Mouse (Mus musculus): ENCODE results near the gene Elmod3. TPM values are rescaled to one million over a fixed set of nuclear protein-coding genes. Genes with fewer than 3 reads are reported as not detected.
A peak's percentile ranks its signal among the peaks of the same experiment; 100 is the strongest.

Gene Elmod3
- polyA plus RNA-seq, 1 experiment from 2014 or later, result 17.5 TPM

- Histone ChIP-seq H3K27ac (replicated peaks) (no peak overlapping the region), H3K27me3 (no peaks in the 10 kb centered on the region), H3K9ac (no peak overlapping the region), H3K4me3 (no peak overlapping the region), H3K4me1 (replicated peaks) (no peaks in the 10 kb centered on the region), H3K4me2 (no peak overlapping the region), H3K36me3 (peaks cover 79% of the 10 kb centered on the region), H3K9me3 (no peaks in the 10 kb centered on the region)
- no peak for ATAC-seq (ENCODE audit: low read depth)
- 88% methylated on average over 5 of the region's 5 CpGs for WGBS
These were observed 9.5 kb upstream of the Elmod3 start for GRCm38 (mm10) chr6:72607676-72608075.

GRCm38 (mm10) chr6:72607060-72607459 lies 8.8 kb upstream of the Elmod3 start:
- no peaks in the 10 kb centered on the region for H3K9me3 ChIP-seq
- H3K27ac ChIP-seq (replicated peaks), result no peak overlapping the region
- WGBS, result 91% methylated on average over 4 of the region's 4 CpGs
- H3K9ac ChIP-seq, result no peak overlapping the region
- H3K36me3 ChIP-seq, result peaks cover 79% of the 10 kb centered on the region
- no peak overlapping the region for H3K4me3 ChIP-seq
- no peaks in the 10 kb centered on the region for H3K27me3 ChIP-seq
- no peaks in the 10 kb centered on the region for H3K4me1 ChIP-seq (replicated peaks)
- ATAC-seq (ENCODE audit: low read depth), result no peak
- H3K4me2 ChIP-seq, result no peak overlapping the region

GRCm38 (mm10) chr6:72604066-72604465 lies 5.9 kb upstream of the Elmod3 start:
- no peak overlapping the region for H3K4me3 ChIP-seq
- peaks cover 50% of the 10 kb centered on the region for H3K36me3 ChIP-seq
- no peak overlapping the region for H3K4me2 ChIP-seq
- no peak for ATAC-seq (ENCODE audit: low read depth)
- 86% methylated on average over 2 of the region's 2 CpGs for WGBS
- H3K27me3 ChIP-seq, result no peaks in the 10 kb centered on the region
- no peak overlapping the region for H3K9ac ChIP-seq
- no peak overlapping the region for H3K27ac ChIP-seq (replicated peaks)
- H3K9me3 ChIP-seq, result no peaks in the 10 kb centered on the region
- H3K4me1 ChIP-seq (replicated peaks), result peaks cover under 1% of the 10 kb centered on the region; the same call in 1 of the 2 replicates

GRCm38 (mm10) chr6:72601732-72602131 lies 3.5 kb upstream of the Elmod3 start:
- Histone ChIP-seq H3K4me1 (replicated peaks) (peaks cover 18% of the 10 kb centered on the region), H3K4me3 (no peak overlapping the region), H3K36me3 (peaks cover 32% of the 10 kb centered on the region), H3K9ac (no peak overlapping the region), H3K4me2 (no peak overlapping the region), H3K27me3 (no peaks in the 10 kb centered on the region), H3K27ac (replicated peaks) (no peak overlapping the region), H3K9me3 (no peaks in the 10 kb centered on the region)
- WGBS, result 64% methylated on average over 1 of the region's 1 CpGs
- ATAC-seq (ENCODE audit: low read depth), result no peak

- Histone ChIP-seq H3K9ac (no peak overlapping the region), H3K9me3 (no peaks in the 10 kb centered on the region), H3K27me3 (no peaks in the 10 kb centered on the region), H3K27ac (replicated peaks) (no peak overlapping the region), H3K4me2 (no peak overlapping the region), H3K4me3 (no peak overlapping the region), H3K4me1 (replicated peaks) (peaks cover 19% of the 10 kb centered on the region), H3K36me3 (peaks cover 23% of the 10 kb centered on the region)
- WGBS, result 84% methylated on average over 12 of the region's 12 CpGs
- no peak for ATAC-seq (ENCODE audit: low read depth)
These were observed 2.6 kb upstream of the Elmod3 start for GRCm38 (mm10) chr6:72600771-72601170.

GRCm38 (mm10) chr6:72600216-72600615 lies 2.0 kb upstream of the Elmod3 start:
- Histone ChIP-seq H3K4me1 (replicated peaks) (peaks cover 19% of the 10 kb centered on the region), H3K4me3 (no peak overlapping the region), H3K9me3 (no peaks in the 10 kb centered on the region), H3K36me3 (peaks cover 17% of the 10 kb centered on the region; the same call in 1 of the 2 replicates), H3K9ac (no peak overlapping the region), H3K4me2 (no peak overlapping the region), H3K27me3 (no peaks in the 10 kb centered on the region), H3K27ac (replicated peaks) (no peak overlapping the region)
- ATAC-seq (ENCODE audit: low read depth), result no peak
- WGBS, result 77% methylated on average over 6 of the region's 6 CpGs

- Histone ChIP-seq H3K4me3 (peak overlapping the region; percentile 50), H3K9me3 (no peaks in the 10 kb centered on the region), H3K27me3 (no peaks in the 10 kb centered on the region), H3K36me3 (0 out of 2 replicates have a peak, but pooled peaks cover 6% of the 10 kb centered on the region), H3K27ac (replicated peaks) (peak overlapping the region; percentile 34), H3K4me2 (peak overlapping the region; percentile 69), H3K9ac (peak overlapping the region; percentile 66), H3K4me1 (replicated peaks) (peaks cover 19% of the 10 kb centered on the region)
- 54% methylated on average over 12 of the region's 12 CpGs for WGBS
- ATAC-seq (ENCODE audit: low read depth), result peak; percentile 33
These were observed 761 bp upstream of the Elmod3 start for GRCm38 (mm10) chr6:72598791-72599557.

GRCm38 (mm10) chr6:72597083-72597874 lies 934 bp downstream of the Elmod3 start:
- ATAC-seq (ENCODE audit: low read depth), result no peak

GRCm38 (mm10) chr6:72593914-72594313 lies 4.3 kb downstream of the Elmod3 start:
- Histone ChIP-seq H3K27ac (replicated peaks) (no peak overlapping the region), H3K9me3 (no peaks in the 10 kb centered on the region), H3K4me2 (no peak overlapping the region), H3K27me3 (no peaks in the 10 kb centered on the region), H3K4me3 (no peak overlapping the region), H3K36me3 (0 out of 2 replicates have a peak, but pooled peaks cover 4% of the 10 kb centered on the region), H3K9ac (no peak overlapping the region), H3K4me1 (replicated peaks) (peaks cover 16% of the 10 kb centered on the region)
- ATAC-seq (ENCODE audit: low read depth), result no peak
- 67% methylated on average over 5 of the region's 5 CpGs for WGBS

More at GRCm38 (mm10) chr6:72597083-72597874, 934 bp downstream of the Elmod3 start:
- H3K4me3 ChIP-seq, result peak overlapping the region; percentile 50
- peaks cover 19% of the 10 kb centered on the region for H3K4me1 ChIP-seq (replicated peaks)
- H3K36me3 ChIP-seq, result no peaks in the 10 kb centered on the region
- 45% methylated on average over 13 of the region's 13 CpGs for WGBS
- H3K4me2 ChIP-seq, result peak overlapping the region; percentile 69
- H3K9ac ChIP-seq, result peak overlapping the region; percentile 75
- no peaks in the 10 kb centered on the region for H3K9me3 ChIP-seq
- no peaks in the 10 kb centered on the region for H3K27me3 ChIP-seq
- H3K27ac ChIP-seq (replicated peaks), result no peak overlapping the region

- 80% methylated on average over 6 of the region's 6 CpGs for WGBS
- Histone ChIP-seq H3K4me2 (no peak overlapping the region), H3K27ac (replicated peaks) (no peak overlapping the region), H3K36me3 (0 out of 2 replicates have a peak, but pooled peaks cover 4% of the 10 kb centered on the region), H3K27me3 (no peaks in the 10 kb centered on the region), H3K9ac (no peak overlapping the region), H3K4me3 (no peak overlapping the region), H3K9me3 (no peaks in the 10 kb centered on the region), H3K4me1 (replicated peaks) (peaks cover 12% of the 10 kb centered on the region)
- ATAC-seq (ENCODE audit: low read depth), result no peak
These were observed 5.0 kb downstream of the Elmod3 start for GRCm38 (mm10) chr6:72593011-72593803.

- Histone ChIP-seq H3K9ac (no peak overlapping the region), H3K27me3 (no peaks in the 10 kb centered on the region), H3K27ac (replicated peaks) (no peak overlapping the region), H3K4me1 (replicated peaks) (no peaks in the 10 kb centered on the region), H3K9me3 (no peaks in the 10 kb centered on the region), H3K4me3 (no peak overlapping the region), H3K36me3 (peaks cover 20% of the 10 kb centered on the region; the same call in 1 of the 2 replicates), H3K4me2 (no peak overlapping the region)
- no peak for ATAC-seq (ENCODE audit: low read depth)
These were observed 8.1 kb downstream of the Elmod3 start for GRCm38 (mm10) chr6:72590111-72590510.

- H3K4me3 ChIP-seq, result no peak overlapping the region
- H3K27ac ChIP-seq (replicated peaks), result no peak overlapping the region
- H3K4me1 ChIP-seq (replicated peaks), result no peaks in the 10 kb centered on the region
- no peak overlapping the region for H3K4me2 ChIP-seq
- H3K27me3 ChIP-seq, result no peaks in the 10 kb centered on the region
- no peak overlapping the region for H3K9ac ChIP-seq
- ATAC-seq (ENCODE audit: low read depth), result no peak
- H3K9me3 ChIP-seq, result no peaks in the 10 kb centered on the region
- peaks cover 25% of the 10 kb centered on the region; the same call in 1 of the 2 replicates for H3K36me3 ChIP-seq
These were observed 9.9 kb downstream of the Elmod3 start for GRCm38 (mm10) chr6:72588307-72588706.

All from neural tube, embryonic 13.5 days (tissue).